Comparison of ENCODE assay signal across 23 mouse cellular contexts in the genomic region with DNA sequence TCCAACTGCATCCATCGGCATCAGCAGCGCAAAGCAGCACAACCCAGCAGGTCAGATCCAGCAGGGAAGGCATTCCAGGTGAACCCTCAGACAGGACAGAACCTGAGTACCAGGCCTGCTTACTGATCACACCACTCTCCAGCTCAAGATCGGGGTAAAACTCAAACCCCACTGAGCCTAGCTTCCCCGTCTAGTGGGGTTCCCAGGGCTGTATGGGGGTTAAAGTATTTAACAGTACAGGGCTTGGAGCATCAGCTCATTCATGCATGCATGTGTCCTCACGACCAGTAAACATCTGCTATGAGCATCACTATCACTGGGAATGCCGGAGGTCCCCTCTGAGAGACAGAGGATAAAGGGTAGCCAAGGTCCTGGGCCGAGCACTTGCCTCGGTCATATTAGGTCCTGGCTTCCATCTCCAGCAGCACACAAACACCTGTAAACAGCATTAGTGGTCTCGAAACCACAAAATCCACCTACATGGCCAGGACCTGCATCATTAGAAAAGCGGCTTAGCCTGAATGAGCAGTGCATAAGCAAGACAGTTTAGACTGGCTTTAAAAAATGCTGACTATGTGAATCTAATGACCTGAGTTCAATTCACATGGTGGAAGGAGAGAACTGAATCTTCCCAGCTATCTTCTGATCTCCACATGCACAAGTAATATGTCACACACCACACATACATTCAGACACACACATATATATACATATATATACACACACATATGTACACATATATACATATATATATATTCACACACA. TPM values are rescaled to one million over a fixed set of nuclear protein-coding genes. Genes with fewer than 3 reads are reported as not detected.
DNase-seq lines count a peak whose midpoint lies in the region; TF ChIP-seq lines count a peak whose summit lies in the region.
"Had no signal": no experiment of that assay in that cellular context is flagged by ENCODE, and none has a peak within 500 bp of the region (broad histone marks: within the 10 kb centered on the region; RNA-seq: fewer than 3 reads in every experiment).

No protein-coding gene starts in this region.

- H3K36me3 ChIP-seq in heart, embryonic 10.5 days, result no peaks in the 10 kb centered on the region
- no peaks in the 10 kb centered on the region for H3K36me3 ChIP-seq in CH12.LX (replicated peaks in 1 of 2; ENCODE audit: control insufficient read depth in 1 of 2, insufficient read depth in 1 of 2, low read length in 1 of 2)
- H3K36me3 ChIP-seq: embryonic facial prominence, embryonic 12.5 days; forebrain, embryonic 15.5 days; hindbrain, embryonic 13.5 days; intestine, embryonic 15.5 days; kidney, embryonic 15.5 days had no signal

- TF ChIP-seq CTCF in gastrocnemius, adult 2 months (IDR thresholded peaks at IDR 0.05), result no peak
- TF ChIP-seq CTCF in CH12.LX (conservative IDR thresholded peaks at IDR 0.05 in 1 of 2, IDR thresholded peaks at IDR 0.05 in 1 of 2; ENCODE audit: low read depth in 2 of 2, low read length in 2 of 2), result no peak

- H3K27me3 ChIP-seq in heart, embryonic 10.5 days (ENCODE audit: insufficient read depth, poor library complexity, severe bottlenecking), result no peaks in the 10 kb centered on the region
- no peaks in the 10 kb centered on the region for H3K27me3 ChIP-seq in CH12.LX (replicated peaks)
- H3K27me3 ChIP-seq: embryonic facial prominence, embryonic 12.5 days; forebrain, embryonic 12.5 days; forebrain, embryonic 15.5 days; hindbrain, embryonic 13.5 days; intestine, embryonic 15.5 days; kidney, embryonic 15.5 days had no signal

- 83% methylated on average over 10 of the region's 10 CpGs for WGBS in heart, embryonic 10.5 days

- TF ChIP-seq EP300 in CH12.LX (IDR thresholded peaks at IDR 0.05; ENCODE audit: low read length), result no peak

- no peak overlapping the region for H3K9ac ChIP-seq in CH12.LX (ENCODE audit: insufficient read depth, low read depth)
- H3K9ac ChIP-seq: embryonic facial prominence, embryonic 12.5 days; forebrain, embryonic 12.5 days; forebrain, embryonic 15.5 days; hindbrain, embryonic 13.5 days; intestine, embryonic 15.5 days; kidney, embryonic 15.5 days had no signal

- in situ Hi-C loops in CH12.LX (cut with MboI; ENCODE audit: low pct_ligation_motif_present, low pct_unique_long_range_greater_than_20kb, low sequenced_read_pairs), result no loop called here

- TF ChIP-seq POLR2A in CH12.LX (IDR thresholded peaks at IDR 0.05; ENCODE audit: low read depth, low read length), result no peak

- no peak for TF ChIP-seq RAD21 in CH12.LX (IDR thresholded peaks at IDR 0.05; ENCODE audit: low read depth, low read length)

- peak overlapping the region; percentile 80; the same call in 1 of the 2 replicates for H3K27ac ChIP-seq in gastrocnemius, adult 2 months
- H3K27ac ChIP-seq in heart, embryonic 10.5 days, result 0 out of 2 replicates have a peak overlapping the region, but pooled peaks have one; percentile 30
- no peak overlapping the region for H3K27ac ChIP-seq in CH12.LX (ENCODE audit: insufficient read depth, low read depth)
- H3K27ac ChIP-seq: embryonic facial prominence, embryonic 12.5 days; forebrain, embryonic 12.5 days; forebrain, embryonic 15.5 days; hindbrain, embryonic 10.5 days; hindbrain, embryonic 13.5 days; intestine, embryonic 15.5 days had no signal

- H3K79me2 ChIP-seq in CH12.LX (replicated peaks; ENCODE audit: control insufficient read depth, extremely low read depth, insufficient read depth, poor library complexity, severe bottlenecking), result no peaks in the 10 kb centered on the region

- no peak overlapping the region for H3K4me2 ChIP-seq in CH12.LX (ENCODE audit: insufficient read depth, low read depth, poor library complexity, severe bottlenecking)
- H3K4me2 ChIP-seq: embryonic facial prominence, embryonic 12.5 days; forebrain, embryonic 12.5 days; forebrain, embryonic 15.5 days; hindbrain, embryonic 13.5 days; intestine, embryonic 15.5 days; kidney, embryonic 15.5 days had no signal

- dilution Hi-C loops in CH12.LX (cut with MboI; ENCODE audit: extremely low pct_ligation_motif_present, extremely low pct_unique_long_range_greater_than_20kb, low sequenced_read_pairs), result no loop called here

- H3K4me3 ChIP-seq in gastrocnemius, adult 2 months, result no peak overlapping the region
- no peak overlapping the region for H3K4me3 ChIP-seq in heart, embryonic 10.5 days
- H3K4me3 ChIP-seq in CH12.LX (replicated peaks in 1 of 3; ENCODE audit: low read depth in 2 of 3, low read length in 2 of 3, poor library complexity in 1 of 3), result no peak overlapping the region
- H3K4me3 ChIP-seq: embryonic facial prominence, embryonic 12.5 days; erythroblast, embryonic 14.5 days; forebrain, embryonic 12.5 days; forebrain, embryonic 15.5 days; hindbrain, embryonic 10.5 days; hindbrain, embryonic 13.5 days; intestine, embryonic 15.5 days; kidney, embryonic 15.5 days had no signal

- H3K4me1 ChIP-seq in heart, embryonic 10.5 days, result peaks cover 84% of the 10 kb centered on the region
- H3K4me1 ChIP-seq in CH12.LX (ENCODE audit: control insufficient read depth in 1 of 2, insufficient read depth in 2 of 2), result no peaks in the 10 kb centered on the region

- no peaks in the 10 kb centered on the region for H3K9me3 ChIP-seq in heart, embryonic 10.5 days
- H3K9me3 ChIP-seq in CH12.LX (replicated peaks; ENCODE audit: low read length), result no peaks in the 10 kb centered on the region
- H3K9me3 ChIP-seq: embryonic facial prominence, embryonic 12.5 days; forebrain, embryonic 12.5 days; forebrain, embryonic 15.5 days; hindbrain, embryonic 10.5 days; hindbrain, embryonic 13.5 days; intestine, embryonic 15.5 days; kidney, embryonic 15.5 days had no signal

- intact Hi-C loops in gastrocnemius, adult 2 months (cut with DNase I), result loop anchor here (5.0 kb wide), 1 partner anchor 41 kb away; the partner anchor contains the start of gene Kif13a
- intact Hi-C loops in gastrocnemius, postnatal 36 days (cut with DNase I), result loop anchor here (5.0 kb wide), 1 partner anchor 41 kb away; the partner anchor contains the start of gene Kif13a

- no peak for DNase-seq in gastrocnemius, adult 2 months
- no peak for DNase-seq in gastrocnemius, postnatal 36 days
- no peak for DNase-seq in heart, embryonic 10.5 days (ENCODE audit: low spot score)
- DNase-seq in heart, adult 18-20 months, result no peak
- DNase-seq in CH12.LX (ENCODE audit: extremely low read depth), result no peak
- no peak for DNase-seq in cerebellum, postnatal 10 days
- DNase-seq: adrenal gland, adult 8-10 months; adrenal gland, postnatal 25 days; B cell, adult 2 months; cerebellum, adult 11-12 months; cerebellum, adult 8-10 months; cerebellum, postnatal 14 days; gastrocnemius, postnatal 10 days; kidney, adult 11 months; kidney, adult 8-10 months had no signal

TF ChIP-seq in CH12.LX, 34 proteins besides CTCF, POLR2A, EP300 and RAD21:
- TF ChIP-seq TBP (conservative IDR thresholded peaks at IDR 0.05; ENCODE audit: low read depth, low read length) (no peak), MAFK (IDR thresholded peaks at IDR 0.05; ENCODE audit: insufficient replicate concordance, low read length) (peak; percentile 74; the same call in 1 of the 2 replicates), KAT2A (IDR thresholded peaks at IDR 0.05; ENCODE audit: insufficient replicate concordance, low read length) (no peak), MEF2A (IDR thresholded peaks at IDR 0.05; ENCODE audit: borderline replicate concordance, low read depth, low read length) (no peak), JUN (IDR thresholded peaks at IDR 0.05; ENCODE audit: insufficient read depth, low read depth, low read length) (no peak)
TF ChIP-seq in CH12.LX: peak in this region for 1.

RNA-seq across cellular contexts. Expression of gene Kif13a, which starts 43.0 kb away (rescaled TPM):
- 10 to 100 TPM; 90.6 to 92.3 TPM for total RNA-seq in gastrocnemius, adult 2 months (2021)
- total RNA-seq in gastrocnemius, postnatal 36 days (2021), result 10 to 100 TPM; 73.1 to 81.3 TPM
- 29.1 and 46.4 TPM in 2 replicates for polyA plus RNA-seq in heart, embryonic 10.5 days (2016; fragmentation: Nextera tagmentation; extraction: Ambion mirVana)
- 100 to 1,000 TPM; 110 to 116 TPM for total RNA-seq in heart, adult 18-20 months (2021)
- total RNA-seq in CH12.LX (2012; rRNA removed) (not detected in 2 replicates), CH12.LX (2014; rRNA removed) (not detected in 2 replicates)
- polyA plus RNA-seq in CH12.LX (2012; ENCODE audit: insufficient read length, low read depth), result not detected in 2 replicates

Comparison
In these comparisons a context has a peak if more than half of its experiments do, and no peak if none do; other contexts are left out.
1. RNA of gene Kif13a, which starts 43.0 kb away (total RNA-seq): 110 to 116 TPM in heart, adult 18-20 months, 90.6 to 92.3 TPM in gastrocnemius, adult 2 months and 73.1 to 81.3 TPM in gastrocnemius, postnatal 36 days; not detected in CH12.LX; every median in the first group is over 10 times any median in the second.